Mouse (Mus musculus) lung, embryonic 16.5 days (tissue): Measurements from ENCODE around the gene Ruvbl1. TPM values are rescaled to one million over a fixed set of nuclear protein-coding genes. Genes with fewer than 3 reads are reported as not detected.

Experiments
- ATAC-seq: fragments of 200-750 bp; cut with Nextera tagmentation; 2 replicates; pipeline ENCODE4 v1.8.0; 2017; ENCODE audit warnings: low read depth, mild to moderate bottlenecking, moderate library complexity
- H3K27ac ChIP-seq: fragments of 300-500 bp; sonication (generic); 2 replicates; pipeline ENCODE4 v1.5.1; 2014; ENCODE audit warnings: mild to moderate bottlenecking, control low read depth, low read length
- H3K27me3 ChIP-seq: fragments of 300-500 bp; sonication (generic); 2 replicates; pipeline ENCODE4 v1.6.1; 2014; ENCODE audit warnings: low read depth, low read length, mixed read lengths; ENCODE audit not compliant: control insufficient read depth, insufficient read depth
- H3K36me3 ChIP-seq: fragments of 300-500 bp; sonication (generic); 2 replicates; pipeline ENCODE4 v1.6.1; 2014; ENCODE audit warnings: low read length; ENCODE audit not compliant: control insufficient read depth, insufficient read depth
- H3K4me1 ChIP-seq: fragments of 300-500 bp; sonication (generic); replicated peaks from 2 replicates; pipeline ENCODE4 v1.6.1; 2014; ENCODE audit warnings: low read length, mixed read lengths; ENCODE audit not compliant: control insufficient read depth, insufficient read depth
- H3K4me2 ChIP-seq: fragments of 300-500 bp; sonication (generic); 2 replicates; pipeline ENCODE4 v1.6.1; 2014; ENCODE audit warnings: low read depth, low read length, control low read depth
- H3K4me3 ChIP-seq: fragments of 300-500 bp; sonication (generic); 2 replicates; pipeline ENCODE4 v1.5.1; 2014; ENCODE audit warnings: mild to moderate bottlenecking, low read length, control low read depth
- H3K9ac ChIP-seq: fragments of 300-500 bp; sonication (generic); 2 replicates; pipeline ENCODE4 v1.6.1; 2014; ENCODE audit warnings: low read length, control low read depth
- H3K9me3 ChIP-seq: fragments of 300-500 bp; sonication (generic); 2 replicates; pipeline ENCODE4 v1.6.1; 2016; ENCODE audit warnings: low read length; ENCODE audit not compliant: control insufficient read depth
- WGBS: fragments of 180-500 bp; shearing (Covaris S2); extraction: QIAGEN DNeasy Blood & Tissue Kit; methylation state at CpG from one replicate; pipeline ENCODE4 v1.1.7; 2014; 5-methylcytosine and 5-hydroxymethylcytosine counted together
- polyA plus RNA-seq: library from polyadenylated mRNA; unstranded; fragments of >200 nt; fragmentation: Nextera tagmentation; extraction: Ambion mirVana; gene quantifications from 2 replicates; pipeline ENCODE4 v1.2.1, GENCODE M21; 2015

Gene Ruvbl1
- polyA plus RNA-seq, 1 experiment from 2014 or later = 127 TPM

GRCm38 (mm10) chr6:88489026-88489425 is 23.8 kb downstream of the Ruvbl1 start:
- Histone ChIP-seq H3K9me3 (no peaks in the 10 kb centered on the region), H3K9ac (no peak overlapping the region), H3K4me3 (no peak overlapping the region), H3K36me3 (peaks cover 25% of the 10 kb centered on the region), H3K4me1 (no peaks in the 10 kb centered on the region), H3K27me3 (no peaks in the 10 kb centered on the region), H3K4me2 (no peak overlapping the region), H3K27ac (no peak overlapping the region)
- 86% methylated on average over 7 of the region's 7 CpGs for WGBS
- ATAC-seq = no peak

- Histone ChIP-seq H3K27me3 (no peaks in the 10 kb centered on the region), H3K9me3 (no peaks in the 10 kb centered on the region), H3K27ac (no peak overlapping the region), H3K9ac (no peak overlapping the region), H3K36me3 (peaks cover 17% of the 10 kb centered on the region), H3K4me3 (no peak overlapping the region), H3K4me1 (no peaks in the 10 kb centered on the region), H3K4me2 (no peak overlapping the region)
- ATAC-seq = no peak
- WGBS = 88% methylated on average over 6 of the region's 6 CpGs
These were observed 24.6 kb downstream of the Ruvbl1 start for GRCm38 (mm10) chr6:88489834-88490233.

- H3K9me3 ChIP-seq = no peaks in the 10 kb centered on the region
- H3K9ac ChIP-seq = no peak overlapping the region
- H3K27ac ChIP-seq = no peak overlapping the region
- H3K36me3 ChIP-seq = peaks cover 18% of the 10 kb centered on the region
- no peak for ATAC-seq
- no peak overlapping the region for H3K4me2 ChIP-seq
- H3K27me3 ChIP-seq = no peaks in the 10 kb centered on the region
- no peak overlapping the region for H3K4me3 ChIP-seq
- 90% methylated on average over 12 of the region's 12 CpGs for WGBS
- no peaks in the 10 kb centered on the region for H3K4me1 ChIP-seq
These were observed 25.6 kb downstream of the Ruvbl1 start for GRCm38 (mm10) chr6:88490629-88491354.

- Histone ChIP-seq H3K9me3 (no peaks in the 10 kb centered on the region), H3K4me3 (no peak overlapping the region), H3K4me1 (no peaks in the 10 kb centered on the region), H3K9ac (no peak overlapping the region), H3K4me2 (no peak overlapping the region), H3K27ac (no peak overlapping the region), H3K36me3 (peaks cover 29% of the 10 kb centered on the region), H3K27me3 (no peaks in the 10 kb centered on the region)
- WGBS = 85% methylated on average over 6 of the region's 6 CpGs
- ATAC-seq = no peak
These were observed 28.5 kb downstream of the Ruvbl1 start for GRCm38 (mm10) chr6:88493712-88494111.

- peak; percentile 66 for ATAC-seq
- H3K36me3 ChIP-seq = peaks cover 37% of the 10 kb centered on the region
- H3K9me3 ChIP-seq = no peaks in the 10 kb centered on the region
These were observed 34.5 kb downstream of the Ruvbl1 start for GRCm38 (mm10) chr6:88499481-88500404.

GRCm38 (mm10) chr6:88500405-88500767 is 35.2 kb downstream of the Ruvbl1 start:
- peak overlapping the region; percentile 59 for H3K4me3 ChIP-seq
- H3K27ac ChIP-seq = no peak overlapping the region
- no peaks in the 10 kb centered on the region for H3K9me3 ChIP-seq
- peaks cover 8% of the 10 kb centered on the region; the same call in 1 of the 2 replicates for H3K4me1 ChIP-seq
- 10% methylated on average over 3 of the region's 3 CpGs for WGBS
- no peak for ATAC-seq
- H3K9ac ChIP-seq = peak overlapping the region; percentile 66
- peak overlapping the region; percentile 96 for H3K4me2 ChIP-seq
- peaks cover 43% of the 10 kb centered on the region for H3K36me3 ChIP-seq
- H3K27me3 ChIP-seq = no peaks in the 10 kb centered on the region

More at GRCm38 (mm10) chr6:88499481-88500404, 34.5 kb downstream of the Ruvbl1 start:
- peaks cover 8% of the 10 kb centered on the region; the same call in 1 of the 2 replicates for H3K4me1 ChIP-seq
- H3K4me3 ChIP-seq = peak overlapping the region; percentile 59
- H3K27me3 ChIP-seq = no peaks in the 10 kb centered on the region
- H3K27ac ChIP-seq = no peak overlapping the region
- WGBS = 2% methylated on average over 76 of the region's 76 CpGs
- peak overlapping the region; percentile 96 for H3K4me2 ChIP-seq
- H3K9ac ChIP-seq = peak overlapping the region; percentile 66

- 67% methylated on average over 13 of the region's 13 CpGs for WGBS
- no peak for ATAC-seq
These were observed 37.1 kb downstream of the Ruvbl1 start for GRCm38 (mm10) chr6:88502030-88502970.

GRCm38 (mm10) chr6:88503044-88503443 is 37.8 kb downstream of the Ruvbl1 start:
- 88% methylated on average over 4 of the region's 4 CpGs for WGBS

More at GRCm38 (mm10) chr6:88502030-88502970, 37.1 kb downstream of the Ruvbl1 start:
- no peak overlapping the region for H3K4me2 ChIP-seq
- no peak overlapping the region for H3K9ac ChIP-seq
- peaks cover 8% of the 10 kb centered on the region; the same call in 1 of the 2 replicates for H3K4me1 ChIP-seq
- H3K36me3 ChIP-seq = peaks cover 49% of the 10 kb centered on the region
- no peak overlapping the region for H3K4me3 ChIP-seq
- no peaks in the 10 kb centered on the region for H3K9me3 ChIP-seq
- no peak overlapping the region for H3K27ac ChIP-seq
- no peaks in the 10 kb centered on the region for H3K27me3 ChIP-seq

More at GRCm38 (mm10) chr6:88503044-88503443, 37.8 kb downstream of the Ruvbl1 start:
- no peak for ATAC-seq
- no peak overlapping the region for H3K9ac ChIP-seq
- H3K36me3 ChIP-seq = peaks cover 50% of the 10 kb centered on the region
- H3K27ac ChIP-seq = no peak overlapping the region
- H3K4me2 ChIP-seq = no peak overlapping the region
- no peaks in the 10 kb centered on the region for H3K9me3 ChIP-seq
- H3K27me3 ChIP-seq = no peaks in the 10 kb centered on the region
- H3K4me1 ChIP-seq = peaks cover 8% of the 10 kb centered on the region; the same call in 1 of the 2 replicates
- no peak overlapping the region for H3K4me3 ChIP-seq
